Mouse (Mus musculus): ENCODE results near the gene Ptprn. TPM values are rescaled to one million over a fixed set of nuclear protein-coding genes. Genes with fewer than 3 reads are reported as not detected.
A peak's percentile ranks its signal among the peaks of the same experiment; 100 is the strongest.

The Ptprn gene
- polyA plus RNA-seq, 1 experiment from 2014 or later: 40.6 TPM

- WGBS: 73% methylated on average over 7 of the region's 7 CpGs
- no peak overlapping the region; the same call in 1 of the 2 replicates for H3K9ac ChIP-seq (ENCODE audit: low read depth, low read length)
- ATAC-seq: no peak
- no peaks in the 10 kb centered on the region for H3K27me3 ChIP-seq (replicated peaks; ENCODE audit: control insufficient read depth, insufficient read depth, low read length)
- H3K4me2 ChIP-seq (ENCODE audit: low read length): no peak overlapping the region
- H3K4me3 ChIP-seq (ENCODE audit: low read length): no peak overlapping the region
- H3K9me3 ChIP-seq (ENCODE audit: control insufficient read depth, low read length): no peaks in the 10 kb centered on the region
- H3K4me1 ChIP-seq (ENCODE audit: control insufficient read depth, insufficient read depth, low read depth, low read length): no peaks in the 10 kb centered on the region
- no peak overlapping the region for H3K27ac ChIP-seq (ENCODE audit: low read depth, low read length)
- H3K36me3 ChIP-seq (ENCODE audit: control insufficient read depth, insufficient read depth, low read length): no peaks in the 10 kb centered on the region
Observed at GRCm38 (mm10) chr1:75230335-75230994, 33.8 kb downstream of the Ptprn start.

DNA sequence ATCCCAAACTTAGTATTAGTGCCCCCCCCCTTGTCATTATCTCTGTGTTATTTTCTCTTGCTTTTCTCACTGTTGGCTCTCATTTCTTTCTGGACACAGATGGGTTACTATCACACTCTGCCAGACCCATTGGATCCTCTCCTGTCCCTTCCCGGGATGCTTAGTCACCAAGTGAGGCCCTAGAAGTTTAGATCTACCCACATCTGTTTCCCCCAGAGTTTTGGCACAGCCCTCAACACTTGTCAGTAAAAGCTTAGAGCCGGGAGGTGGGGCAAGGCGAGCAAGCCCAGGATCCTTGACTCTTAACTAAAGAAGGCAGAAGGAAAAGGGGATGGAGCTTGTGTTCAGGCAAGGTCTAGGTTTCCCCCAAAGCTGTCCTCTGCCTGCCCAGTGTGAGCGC, 35.1 kb downstream of the Ptprn start:
- Histone ChIP-seq H3K4me3 (ENCODE audit: low read length) (no peak overlapping the region), H3K9me3 (ENCODE audit: control insufficient read depth, low read length) (no peaks in the 10 kb centered on the region), H3K36me3 (ENCODE audit: control insufficient read depth, insufficient read depth, low read length) (no peaks in the 10 kb centered on the region), H3K9ac (ENCODE audit: low read depth, low read length) (no peak overlapping the region), H3K4me1 (ENCODE audit: control insufficient read depth, insufficient read depth, low read depth, low read length) (no peaks in the 10 kb centered on the region), H3K4me2 (ENCODE audit: low read length) (no peak overlapping the region), H3K27me3 (replicated peaks; ENCODE audit: control insufficient read depth, insufficient read depth, low read length) (no peaks in the 10 kb centered on the region), H3K27ac (ENCODE audit: low read depth, low read length) (no peak overlapping the region)
- WGBS: 73% methylated on average over 4 of the region's 4 CpGs
- ATAC-seq: no peak

- Histone ChIP-seq H3K27me3 (replicated peaks; ENCODE audit: control insufficient read depth, insufficient read depth, low read length) (no peaks in the 10 kb centered on the region), H3K9ac (ENCODE audit: low read depth, low read length) (no peak overlapping the region), H3K27ac (ENCODE audit: low read depth, low read length) (no peak overlapping the region), H3K9me3 (ENCODE audit: control insufficient read depth, low read length) (no peaks in the 10 kb centered on the region), H3K4me2 (ENCODE audit: low read length) (no peak overlapping the region), H3K4me3 (ENCODE audit: low read length) (no peak overlapping the region), H3K36me3 (ENCODE audit: control insufficient read depth, insufficient read depth, low read length) (no peaks in the 10 kb centered on the region), H3K4me1 (ENCODE audit: control insufficient read depth, insufficient read depth, low read depth, low read length) (no peaks in the 10 kb centered on the region)
- no peak for ATAC-seq
- 78% methylated on average over 1 of the region's 1 CpGs for WGBS
Observed at GRCm38 (mm10) chr1:75227653-75228052, 36.6 kb downstream of the Ptprn start.

DNA sequence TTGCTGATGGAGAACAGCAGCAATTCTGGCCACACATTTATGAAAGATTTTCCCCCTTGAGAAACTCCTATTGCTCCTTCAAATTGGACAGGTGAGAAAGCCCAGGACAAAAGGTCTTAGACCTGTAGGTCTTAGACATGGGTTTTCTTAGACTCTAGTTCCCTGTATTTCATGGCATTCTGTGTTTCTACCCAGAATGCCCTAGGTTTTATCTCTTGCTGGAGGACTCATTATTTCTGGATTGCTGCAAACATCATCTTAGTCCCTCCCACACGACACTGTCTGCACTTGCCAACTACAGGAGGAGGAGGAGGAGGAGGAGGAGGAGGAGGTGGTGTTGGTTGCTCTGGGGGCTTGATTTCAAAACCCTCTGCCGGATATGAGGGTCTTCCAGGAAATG, 38.2 kb downstream of the Ptprn start:
- ATAC-seq: no peak
- Histone ChIP-seq H3K36me3 (ENCODE audit: control insufficient read depth, insufficient read depth, low read length) (no peaks in the 10 kb centered on the region), H3K27ac (ENCODE audit: low read depth, low read length) (no peak overlapping the region), H3K9me3 (ENCODE audit: control insufficient read depth, low read length) (no peaks in the 10 kb centered on the region), H3K4me3 (ENCODE audit: low read length) (no peak overlapping the region), H3K9ac (ENCODE audit: low read depth, low read length) (no peak overlapping the region), H3K4me1 (ENCODE audit: control insufficient read depth, insufficient read depth, low read depth, low read length) (no peaks in the 10 kb centered on the region), H3K4me2 (ENCODE audit: low read length) (no peak overlapping the region), H3K27me3 (replicated peaks; ENCODE audit: control insufficient read depth, insufficient read depth, low read length) (peaks cover under 1% of the 10 kb centered on the region; the same call in 1 of the 2 replicates)
- 88% methylated on average over 2 of the region's 2 CpGs for WGBS

- no peak overlapping the region for H3K9ac ChIP-seq (ENCODE audit: low read depth, low read length)
- WGBS: 60% methylated on average over 3 of the region's 3 CpGs
- H3K4me3 ChIP-seq (ENCODE audit: low read length): no peak overlapping the region
- no peaks in the 10 kb centered on the region for H3K9me3 ChIP-seq (ENCODE audit: control insufficient read depth, low read length)
- H3K4me2 ChIP-seq (ENCODE audit: low read length): no peak overlapping the region
- no peaks in the 10 kb centered on the region for H3K4me1 ChIP-seq (ENCODE audit: control insufficient read depth, insufficient read depth, low read depth, low read length)
- no peak overlapping the region for H3K27ac ChIP-seq (ENCODE audit: low read depth, low read length)
- H3K27me3 ChIP-seq (replicated peaks; ENCODE audit: control insufficient read depth, insufficient read depth, low read length): peaks cover 7% of the 10 kb centered on the region
- ATAC-seq: no peak
- H3K36me3 ChIP-seq (ENCODE audit: control insufficient read depth, insufficient read depth, low read length): no peaks in the 10 kb centered on the region
Observed at GRCm38 (mm10) chr1:75225473-75225872, 38.8 kb downstream of the Ptprn start.

GRCm38 (mm10) chr1:75223532-75223931, 40.8 kb downstream of the Ptprn start:
- WGBS: 80% methylated on average over 6 of the region's 6 CpGs
- Histone ChIP-seq H3K4me1 (ENCODE audit: control insufficient read depth, insufficient read depth, low read depth, low read length) (peaks cover 4% of the 10 kb centered on the region), H3K9me3 (ENCODE audit: control insufficient read depth, low read length) (no peaks in the 10 kb centered on the region), H3K36me3 (ENCODE audit: control insufficient read depth, insufficient read depth, low read length) (no peaks in the 10 kb centered on the region), H3K27me3 (replicated peaks; ENCODE audit: control insufficient read depth, insufficient read depth, low read length) (peaks cover 9% of the 10 kb centered on the region), H3K9ac (ENCODE audit: low read depth, low read length) (no peak overlapping the region), H3K4me2 (ENCODE audit: low read length) (no peak overlapping the region), H3K27ac (ENCODE audit: low read depth, low read length) (no peak overlapping the region), H3K4me3 (ENCODE audit: low read length) (no peak overlapping the region)
- ATAC-seq: no peak

- H3K9me3 ChIP-seq (ENCODE audit: control insufficient read depth, low read length): no peaks in the 10 kb centered on the region
- WGBS: 82% methylated on average over 6 of the region's 6 CpGs
- H3K4me3 ChIP-seq (ENCODE audit: low read length): no peak overlapping the region
- H3K9ac ChIP-seq (ENCODE audit: low read depth, low read length): no peak overlapping the region
- peaks cover 9% of the 10 kb centered on the region for H3K4me1 ChIP-seq (ENCODE audit: control insufficient read depth, insufficient read depth, low read depth, low read length)
- ATAC-seq: no peak
- H3K27ac ChIP-seq (ENCODE audit: low read depth, low read length): no peak overlapping the region
- no peak overlapping the region for H3K4me2 ChIP-seq (ENCODE audit: low read length)
- no peaks in the 10 kb centered on the region for H3K36me3 ChIP-seq (ENCODE audit: control insufficient read depth, insufficient read depth, low read length)
- peaks cover 9% of the 10 kb centered on the region for H3K27me3 ChIP-seq (replicated peaks; ENCODE audit: control insufficient read depth, insufficient read depth, low read length)
Observed at GRCm38 (mm10) chr1:75222926-75223325, 41.4 kb downstream of the Ptprn start.

GRCm38 (mm10) chr1:75221538-75221937, 42.8 kb downstream of the Ptprn start:
- ATAC-seq: no peak
- H3K27me3 ChIP-seq (replicated peaks; ENCODE audit: control insufficient read depth, insufficient read depth, low read length): peaks cover 16% of the 10 kb centered on the region
- H3K27ac ChIP-seq (ENCODE audit: low read depth, low read length): no peak overlapping the region
- no peaks in the 10 kb centered on the region for H3K36me3 ChIP-seq (ENCODE audit: control insufficient read depth, insufficient read depth, low read length)
- H3K9ac ChIP-seq (ENCODE audit: low read depth, low read length): no peak overlapping the region
- H3K4me2 ChIP-seq (ENCODE audit: low read length): no peak overlapping the region
- H3K4me1 ChIP-seq (ENCODE audit: control insufficient read depth, insufficient read depth, low read depth, low read length): peaks cover 9% of the 10 kb centered on the region
- WGBS: 79% methylated on average over 3 of the region's 3 CpGs
- H3K4me3 ChIP-seq (ENCODE audit: low read length): no peak overlapping the region
- H3K9me3 ChIP-seq (ENCODE audit: control insufficient read depth, low read length): no peaks in the 10 kb centered on the region

DNA sequence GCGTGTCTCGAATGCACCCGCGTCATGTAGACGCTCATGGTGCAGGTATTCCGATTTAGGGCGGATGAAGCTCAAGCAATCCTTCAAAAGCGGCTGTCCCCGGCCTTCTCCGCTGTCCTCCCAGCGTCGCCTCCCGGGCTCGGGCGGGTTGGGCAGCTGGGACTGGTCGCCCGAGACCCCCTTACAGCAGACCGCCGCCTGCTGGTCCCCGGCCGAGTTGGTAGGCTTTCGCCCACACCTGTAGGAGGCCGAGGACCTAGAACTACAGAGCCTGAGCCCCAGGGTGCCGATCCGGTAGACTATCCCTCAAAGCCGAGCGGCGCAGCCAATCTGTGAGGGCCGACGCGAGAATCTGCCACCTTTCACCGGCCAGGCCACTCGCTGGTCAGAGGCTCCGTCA, 44.8 kb downstream of the Ptprn start, which contains the start of gene Tuba4a:
TSS of gene Tuba4a (minus strand) at position 335 of the 400 bp plus-strand sequence.
- H3K9me3 ChIP-seq (ENCODE audit: control insufficient read depth, low read length): no peaks in the 10 kb centered on the region
- ATAC-seq: peak; percentile 53
- H3K4me3 ChIP-seq (ENCODE audit: low read length): peak within 1 kb of the TSS; percentile 56
- H3K27me3 ChIP-seq (replicated peaks; ENCODE audit: control insufficient read depth, insufficient read depth, low read length): peaks cover 16% of the 10 kb centered on the region
- H3K4me2 ChIP-seq (ENCODE audit: low read length): peak within 1 kb of the TSS; percentile 89
- peaks cover 9% of the 10 kb centered on the region for H3K4me1 ChIP-seq (ENCODE audit: control insufficient read depth, insufficient read depth, low read depth, low read length)
- H3K27ac ChIP-seq (ENCODE audit: low read depth, low read length): no peak within 1 kb of the TSS; the same call in 1 of the 2 replicates
- peaks cover 4% of the 10 kb centered on the region for H3K36me3 ChIP-seq (ENCODE audit: control insufficient read depth, insufficient read depth, low read length)
- peak within 1 kb of the TSS; percentile 66 for H3K9ac ChIP-seq (ENCODE audit: low read depth, low read length)
- WGBS: under 1% methylated on average over 34 of the region's 34 CpGs

Measured in hindbrain, embryonic 16.5 days (tissue).